Mouse (Mus musculus) liver, embryonic 12.5 days (tissue): Measurements from ENCODE around the gene Cib4. TPM values are rescaled to one million over a fixed set of nuclear protein-coding genes. Genes with fewer than 3 reads are reported as not detected.

Experiments
- ATAC-seq: fragments of 200-750 bp; cut with Nextera tagmentation; 2 replicates; pipeline ENCODE4 v1.8.0; 2017; ENCODE audit warnings: moderate number of reproducible peaks, mild to moderate bottlenecking, moderate library complexity
- H3K27ac ChIP-seq: fragments of 300-500 bp; sonication (generic); 2 replicates; pipeline ENCODE4 v1.5.1; 2016; ENCODE audit warnings: mild to moderate bottlenecking
- H3K27me3 ChIP-seq: fragments of 300-500 bp; sonication (generic); replicated peaks from 2 replicates; pipeline ENCODE4 v1.6.1; 2016; ENCODE audit warnings: mild to moderate bottlenecking, moderate library complexity
- H3K36me3 ChIP-seq: fragments of 300-500 bp; sonication (generic); 2 replicates; pipeline ENCODE4 v1.6.1; 2016; ENCODE audit warnings: mild to moderate bottlenecking, moderate library complexity
- H3K4me1 ChIP-seq: fragments of 300-500 bp; sonication (generic); 2 replicates; pipeline ENCODE4 v1.6.1; 2016
- H3K4me2 ChIP-seq: fragments of 300-500 bp; sonication (generic); 2 replicates; pipeline ENCODE4 v1.6.1; 2016; ENCODE audit warnings: mild to moderate bottlenecking, moderate library complexity
- H3K4me3 ChIP-seq: fragments of 300-500 bp; sonication (generic); 2 replicates; pipeline ENCODE4 v1.5.1; 2016; ENCODE audit warnings: mild to moderate bottlenecking, moderate library complexity
- H3K9ac ChIP-seq: fragments of 300-500 bp; sonication (generic); 2 replicates; pipeline ENCODE4 v1.6.1; 2016; ENCODE audit warnings: mild to moderate bottlenecking, moderate library complexity
- H3K9me3 ChIP-seq: fragments of 300-500 bp; sonication (generic); replicated peaks from 2 replicates; pipeline ENCODE4 v1.6.1; 2016; ENCODE audit warnings: mild to moderate bottlenecking, moderate library complexity
- WGBS: fragments of 180-500 bp; shearing (Covaris S2); methylation state at CpG from one replicate; pipeline ENCODE4 v1.1.7; 2016; ENCODE audit not compliant: insufficient replicate concordance; 5-methylcytosine and 5-hydroxymethylcytosine counted together
- polyA plus RNA-seq: library from polyadenylated mRNA; unstranded; fragments of >200 nt; fragmentation: Nextera tagmentation; extraction: Ambion mirVana; gene quantifications from 2 replicates; pipeline ENCODE4 v1.2.1, GENCODE M21; 2016

The Cib4 gene
- polyA plus RNA-seq, 1 experiment from 2014 or later, result not detected

DNA sequence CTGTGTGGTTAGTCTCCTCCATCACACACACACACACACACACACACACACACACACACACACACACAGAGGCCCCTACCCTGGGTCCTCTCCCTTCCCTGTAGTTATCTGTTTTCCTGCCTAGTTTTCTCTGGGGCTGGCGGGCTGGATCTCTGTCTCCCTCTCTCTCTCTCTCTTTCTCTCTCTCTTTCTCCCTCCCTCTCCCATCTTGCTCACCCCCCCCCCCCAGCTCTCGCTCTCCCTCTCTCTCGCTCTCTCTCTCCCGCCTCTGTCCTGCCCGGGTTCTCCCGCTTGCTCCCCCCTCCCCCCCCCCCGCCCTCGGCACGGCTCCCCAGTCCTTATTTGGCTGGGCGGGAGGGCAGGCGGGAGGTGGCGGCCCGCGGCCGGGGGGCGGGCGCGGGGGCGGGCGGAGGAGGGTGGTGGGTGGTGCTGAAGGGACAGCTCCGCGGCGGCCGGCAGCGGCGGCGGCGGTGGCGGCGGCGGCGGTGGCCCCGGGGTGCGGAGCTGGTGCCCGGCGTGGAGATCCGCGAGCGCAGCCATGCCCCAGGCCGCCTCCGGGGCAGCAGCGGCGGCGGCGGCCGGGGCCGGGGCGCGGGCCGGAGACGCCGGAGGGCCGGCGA lies 42.2 kb upstream of the Cib4 start, which contains the start of gene Kcnk3:
Gene Kcnk3 (plus strand): TSS at position 490 of the 620 bp plus-strand sequence.
- Histone ChIP-seq H3K27me3 (peaks cover 94% of the 10 kb centered on the region), H3K27ac (no peak within 1 kb of the TSS), H3K4me3 (peak within 1 kb of the TSS; percentile 38), H3K36me3 (no peaks in the 10 kb centered on the region), H3K9ac (no peak within 1 kb of the TSS), H3K4me2 (peak within 1 kb of the TSS; percentile 69), H3K9me3 (no peaks in the 10 kb centered on the region), H3K4me1 (peaks cover 12% of the 10 kb centered on the region; the same call in 1 of the 2 replicates)
- ATAC-seq, result no peak; the same call in 1 of the 2 replicates
- under 1% methylated on average over 22 of the region's 54 CpGs for WGBS

DNA sequence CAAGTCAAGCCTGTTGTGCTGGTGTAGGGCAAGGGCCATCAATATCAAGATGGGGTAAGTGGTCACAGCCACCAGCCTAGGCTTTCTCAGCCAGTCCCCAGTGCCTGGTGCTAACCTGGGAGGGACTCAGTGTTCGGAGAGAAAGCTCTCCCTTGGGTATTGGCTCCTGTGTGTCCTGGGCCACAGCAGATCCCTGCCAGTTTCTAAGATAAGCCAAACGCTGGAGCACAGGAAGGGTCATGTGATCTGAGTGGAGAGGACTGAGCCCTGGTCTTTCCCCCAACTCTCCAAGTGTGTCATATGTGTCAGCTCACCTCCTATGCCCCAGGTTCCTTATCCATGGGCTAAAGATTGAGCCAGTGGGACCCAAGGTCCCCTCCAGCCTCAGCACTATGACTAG lies 41.5 kb upstream of the Cib4 start:
- H3K4me2 ChIP-seq, result no peak overlapping the region

DNA sequence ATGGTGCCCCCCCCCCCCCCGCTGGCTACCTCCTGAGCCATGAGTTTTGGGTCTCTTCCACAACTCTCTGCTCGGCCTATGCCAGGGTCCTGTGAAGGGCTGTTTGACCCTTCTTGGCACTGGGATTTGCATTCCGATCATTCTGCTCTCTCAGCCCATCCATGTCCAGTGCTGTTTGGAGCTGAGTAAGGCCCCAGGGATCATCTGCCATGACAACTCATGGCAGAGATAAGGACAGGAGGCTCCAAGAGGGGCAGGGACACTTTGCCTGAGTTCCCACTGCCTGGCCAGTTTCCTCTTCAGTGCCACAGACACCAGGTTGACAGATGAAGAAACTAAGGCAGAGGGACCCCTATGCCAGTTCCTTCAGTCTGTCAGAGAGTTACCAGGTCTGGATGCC lies 41.0 kb upstream of the Cib4 start:
- Histone ChIP-seq H3K4me3 (no peak overlapping the region), H3K4me2 (no peak overlapping the region), H3K9me3 (no peaks in the 10 kb centered on the region), H3K4me1 (peaks cover 14% of the 10 kb centered on the region; the same call in 1 of the 2 replicates), H3K27me3 (peaks cover 84% of the 10 kb centered on the region), H3K36me3 (no peaks in the 10 kb centered on the region), H3K27ac (no peak overlapping the region), H3K9ac (no peak overlapping the region)
- WGBS, result 60% methylated on average over 3 of the region's 3 CpGs
- no peak for ATAC-seq

More for the DNA sequence above, 41.5 kb upstream of the Cib4 start:
- 20% methylated on average over 2 of the region's 2 CpGs for WGBS
- no peak for ATAC-seq
- Histone ChIP-seq H3K9ac (no peak overlapping the region), H3K4me3 (no peak overlapping the region), H3K4me1 (peaks cover 14% of the 10 kb centered on the region; the same call in 1 of the 2 replicates), H3K27me3 (peaks cover 89% of the 10 kb centered on the region), H3K36me3 (no peaks in the 10 kb centered on the region), H3K27ac (no peak overlapping the region), H3K9me3 (no peaks in the 10 kb centered on the region)

DNA sequence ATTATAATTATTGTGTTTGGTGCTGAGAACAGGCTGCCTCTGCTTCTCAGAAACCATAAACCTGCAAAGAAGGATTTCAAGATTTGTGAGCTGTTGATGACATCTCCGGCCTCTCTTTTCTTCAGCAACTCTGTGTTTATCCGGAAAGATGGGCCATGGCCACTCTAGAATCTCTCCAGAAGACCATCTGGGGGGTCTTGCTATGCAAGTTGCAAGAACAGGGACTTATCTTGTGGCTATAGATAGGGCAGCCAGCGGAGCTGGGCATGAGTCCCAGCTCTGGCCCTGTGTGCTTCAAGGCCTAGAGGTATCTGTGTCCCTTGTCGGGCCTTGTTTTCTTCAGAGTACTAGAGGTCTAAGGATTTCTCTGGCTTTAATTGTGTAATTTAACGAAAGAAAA lies 36.4 kb upstream of the Cib4 start:
- no peak for ATAC-seq
- Histone ChIP-seq H3K4me2 (no peak overlapping the region), H3K9ac (no peak overlapping the region), H3K4me3 (no peak overlapping the region), H3K36me3 (no peaks in the 10 kb centered on the region), H3K9me3 (no peaks in the 10 kb centered on the region), H3K27me3 (peaks cover 58% of the 10 kb centered on the region), H3K4me1 (peaks cover 5% of the 10 kb centered on the region; the same call in 1 of the 2 replicates), H3K27ac (no peak overlapping the region)
- WGBS, result 66% methylated on average over 5 of the region's 5 CpGs

DNA sequence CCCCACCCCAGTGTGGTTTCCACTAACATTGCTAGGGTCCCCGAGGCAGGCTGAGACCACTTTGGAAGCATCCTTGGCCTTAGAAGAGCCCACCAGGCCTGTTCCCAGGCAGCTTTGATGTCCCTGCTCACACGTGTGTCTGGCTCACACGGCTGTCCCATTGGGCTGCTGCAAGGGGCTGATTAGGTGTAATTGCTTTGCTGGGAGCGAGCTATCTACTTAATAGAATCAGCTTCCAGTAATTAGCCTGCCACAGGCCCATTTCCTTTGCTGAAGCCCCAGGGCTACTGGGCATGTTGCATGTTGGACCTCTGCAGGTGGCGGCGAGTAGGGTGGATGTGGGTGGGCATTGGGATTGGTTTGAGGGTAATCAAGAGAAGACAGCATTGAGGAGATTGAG lies 35.1 kb upstream of the Cib4 start:
- Histone ChIP-seq H3K4me2 (no peak overlapping the region), H3K36me3 (no peaks in the 10 kb centered on the region), H3K4me3 (no peak overlapping the region), H3K4me1 (peaks cover 17% of the 10 kb centered on the region), H3K9me3 (no peaks in the 10 kb centered on the region), H3K27me3 (peaks cover 45% of the 10 kb centered on the region), H3K9ac (no peak overlapping the region), H3K27ac (no peak overlapping the region)
- ATAC-seq, result no peak
- 50% methylated on average over 6 of the region's 6 CpGs for WGBS

DNA sequence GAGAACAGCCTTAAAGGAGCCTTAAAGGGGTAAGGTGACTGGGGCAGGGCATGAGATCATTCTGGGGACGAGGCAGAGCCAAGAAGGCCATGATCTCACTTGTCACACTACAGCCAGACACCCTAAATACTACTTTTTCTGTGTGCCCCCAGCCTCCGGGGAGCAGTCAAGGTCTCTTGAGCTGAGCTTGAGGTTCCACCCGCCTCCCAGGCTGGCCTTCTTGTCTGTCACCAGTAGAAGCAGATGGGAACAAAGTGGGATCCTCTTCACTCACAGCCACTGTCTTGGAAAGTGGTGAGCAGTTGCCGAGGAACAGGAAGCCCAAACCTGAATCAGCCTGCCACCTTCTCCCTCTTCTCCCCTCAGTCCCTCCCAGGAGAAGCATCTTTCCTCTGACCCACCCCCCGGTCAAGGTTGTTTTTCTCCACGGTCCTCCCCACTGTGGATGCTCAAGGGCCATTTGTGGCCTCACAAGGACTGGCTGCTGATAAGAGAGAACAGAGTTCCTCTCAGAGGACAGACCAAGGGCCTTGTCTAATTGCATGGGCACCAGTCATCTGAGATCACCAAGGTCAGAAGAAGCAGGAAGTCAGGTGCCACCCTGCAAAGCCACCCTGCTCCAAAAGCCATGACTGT lies 32.9 kb upstream of the Cib4 start:
- Histone ChIP-seq H3K27me3 (peaks cover 32% of the 10 kb centered on the region), H3K9me3 (no peaks in the 10 kb centered on the region), H3K27ac (no peak overlapping the region), H3K4me2 (no peak overlapping the region), H3K4me3 (no peak overlapping the region), H3K9ac (no peak overlapping the region), H3K4me1 (peaks cover 17% of the 10 kb centered on the region), H3K36me3 (no peaks in the 10 kb centered on the region)
- 54% methylated on average over 6 of the region's 6 CpGs for WGBS
- no peak for ATAC-seq

DNA sequence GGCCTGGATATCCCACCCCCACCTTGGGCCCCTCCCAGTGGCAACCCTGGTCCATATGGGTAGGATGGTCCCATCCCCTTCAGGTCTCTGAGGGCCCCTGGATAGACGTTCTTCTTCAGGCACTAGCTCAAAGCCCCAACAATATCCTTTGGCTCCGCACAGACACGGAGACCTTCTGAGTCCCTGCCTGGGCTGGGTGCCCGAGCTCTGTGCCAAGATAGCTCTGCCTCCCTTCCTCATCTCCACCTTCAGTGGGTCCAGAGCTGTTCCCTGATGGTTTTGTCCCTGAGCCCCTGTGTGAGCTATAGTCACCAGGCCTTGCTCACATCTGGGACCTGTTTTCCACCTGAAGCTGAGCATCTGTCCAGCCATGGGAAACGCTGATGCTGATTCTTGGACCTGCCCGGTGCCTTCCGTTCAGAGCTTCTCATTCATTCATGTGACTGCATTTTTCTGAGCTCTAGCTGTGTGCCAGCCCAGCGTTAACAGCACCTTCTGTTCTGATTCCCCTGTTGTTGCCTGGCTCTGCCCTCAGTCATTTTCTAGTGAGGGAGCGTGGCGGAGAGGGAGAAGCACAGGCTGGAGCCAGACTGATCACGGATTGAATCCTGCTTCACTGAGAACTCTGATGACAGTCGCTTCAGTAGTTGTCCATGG lies 32.1 kb upstream of the Cib4 start:
- Histone ChIP-seq H3K36me3 (no peaks in the 10 kb centered on the region), H3K4me2 (no peak overlapping the region), H3K4me3 (no peak overlapping the region), H3K27ac (no peak overlapping the region), H3K9me3 (no peaks in the 10 kb centered on the region), H3K27me3 (peaks cover 27% of the 10 kb centered on the region), H3K9ac (no peak overlapping the region), H3K4me1 (peaks cover 14% of the 10 kb centered on the region)
- 67% methylated on average over 12 of the region's 12 CpGs for WGBS
- no peak for ATAC-seq

DNA sequence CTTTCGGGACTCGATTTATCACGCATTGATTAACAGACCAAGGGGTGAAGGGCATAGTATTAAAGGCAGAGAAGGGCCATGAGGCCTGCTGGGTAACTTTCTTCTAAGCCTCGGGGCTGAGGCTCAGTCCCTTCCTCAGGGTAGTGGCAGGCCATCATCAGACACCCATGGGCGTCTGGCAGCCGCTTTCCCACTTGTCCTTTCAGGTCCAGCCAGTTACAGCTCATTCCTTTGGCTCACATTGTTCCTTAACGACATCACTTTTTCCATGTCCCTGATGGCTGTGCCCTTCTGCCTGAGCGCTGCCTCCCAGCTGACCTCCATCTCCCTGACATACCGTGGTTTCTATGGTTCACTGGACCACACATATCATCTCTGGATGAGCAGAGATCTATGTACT lies 31.6 kb upstream of the Cib4 start:
- Histone ChIP-seq H3K27ac (no peak overlapping the region), H3K36me3 (no peaks in the 10 kb centered on the region), H3K4me1 (peaks cover 12% of the 10 kb centered on the region), H3K4me3 (no peak overlapping the region), H3K27me3 (peaks cover 27% of the 10 kb centered on the region), H3K9ac (no peak overlapping the region), H3K9me3 (no peaks in the 10 kb centered on the region), H3K4me2 (no peak overlapping the region)
- 57% methylated on average over 9 of the region's 9 CpGs for WGBS
- ATAC-seq, result no peak

DNA sequence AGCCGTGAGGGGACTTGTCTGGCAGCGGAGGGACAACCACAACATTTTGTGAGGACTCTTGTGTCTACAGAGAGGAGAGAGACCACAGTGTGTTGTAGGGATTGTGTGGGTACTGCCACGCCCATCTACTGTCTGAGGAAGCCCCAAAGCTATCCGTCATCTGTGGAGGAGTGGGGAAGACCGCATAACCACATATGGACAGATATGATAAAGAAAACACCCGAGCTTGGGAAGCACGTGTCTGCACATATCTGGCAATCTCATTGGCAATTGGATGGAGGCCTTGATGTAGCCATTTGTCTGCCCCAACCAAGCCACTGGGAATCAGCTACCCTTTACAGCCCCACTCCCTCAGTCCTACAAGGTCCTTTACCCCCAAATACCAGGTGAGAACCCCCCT lies 30.6 kb upstream of the Cib4 start:
- peaks cover 12% of the 10 kb centered on the region for H3K4me1 ChIP-seq
- H3K9me3 ChIP-seq, result no peaks in the 10 kb centered on the region
- no peak overlapping the region for H3K4me2 ChIP-seq
- H3K4me3 ChIP-seq, result no peak overlapping the region
- no peak overlapping the region for H3K9ac ChIP-seq
- no peaks in the 10 kb centered on the region for H3K36me3 ChIP-seq
- H3K27ac ChIP-seq, result no peak overlapping the region
- WGBS, result 20% methylated on average over 7 of the region's 7 CpGs
- ATAC-seq, result peak; percentile 73; the same call in 1 of the 2 replicates
- peaks cover 27% of the 10 kb centered on the region for H3K27me3 ChIP-seq

DNA sequence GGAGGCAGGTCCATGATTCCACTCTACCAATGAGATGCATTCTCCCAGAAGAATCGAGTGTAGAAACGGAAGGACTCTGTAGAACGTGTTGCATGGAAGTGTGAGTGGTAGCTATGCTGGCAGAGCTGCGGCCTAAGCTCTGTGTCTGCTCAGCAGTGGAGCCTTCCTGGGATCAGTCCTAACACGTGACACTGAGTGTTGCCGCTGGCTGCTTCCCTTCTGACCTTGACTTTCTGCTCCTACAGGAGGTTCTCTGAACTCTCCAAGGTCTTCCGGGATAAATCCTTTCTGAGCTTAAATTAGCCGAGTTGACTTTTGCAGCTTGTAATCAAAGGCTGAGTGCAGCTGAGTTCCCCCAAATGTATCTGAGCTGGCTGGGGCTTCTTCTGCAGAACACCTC lies 28.7 kb upstream of the Cib4 start:
- H3K27ac ChIP-seq, result no peak overlapping the region
- H3K4me1 ChIP-seq, result peaks cover 12% of the 10 kb centered on the region
- no peak overlapping the region for H3K4me3 ChIP-seq
- no peaks in the 10 kb centered on the region for H3K36me3 ChIP-seq
- peaks cover 27% of the 10 kb centered on the region for H3K27me3 ChIP-seq
- H3K9me3 ChIP-seq, result no peaks in the 10 kb centered on the region
- no peak for ATAC-seq
- no peak overlapping the region for H3K9ac ChIP-seq
- 71% methylated on average over 8 of the region's 8 CpGs for WGBS
- H3K4me2 ChIP-seq, result no peak overlapping the region

DNA sequence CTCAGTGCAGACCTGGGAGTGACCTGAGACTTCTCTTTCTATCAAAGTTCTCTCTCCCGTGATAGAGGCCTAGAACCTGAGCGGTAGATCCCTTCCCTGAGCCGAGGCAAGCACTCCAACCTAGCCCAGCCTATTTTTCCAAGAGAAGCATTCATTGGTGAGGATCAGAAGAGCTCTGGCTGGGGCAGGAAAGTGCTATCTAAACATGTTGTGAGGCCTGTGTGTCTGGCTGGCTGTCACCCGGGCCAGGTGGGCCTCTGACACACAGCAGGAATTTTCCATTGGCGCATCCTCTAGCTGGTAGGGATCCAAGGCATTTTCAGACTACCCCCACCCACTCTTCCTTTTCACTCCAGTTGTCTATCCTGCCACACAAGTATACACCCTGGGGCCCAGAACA lies 26.2 kb upstream of the Cib4 start:
- H3K4me2 ChIP-seq, result no peak overlapping the region
- H3K4me1 ChIP-seq, result peaks cover 11% of the 10 kb centered on the region
- H3K27me3 ChIP-seq, result peaks cover 7% of the 10 kb centered on the region; the same call in 1 of the 2 replicates
- H3K36me3 ChIP-seq, result no peaks in the 10 kb centered on the region
- no peaks in the 10 kb centered on the region for H3K9me3 ChIP-seq
- no peak overlapping the region for H3K4me3 ChIP-seq
- H3K27ac ChIP-seq, result no peak overlapping the region
- 55% methylated on average over 5 of the region's 5 CpGs for WGBS
- no peak overlapping the region for H3K9ac ChIP-seq
- ATAC-seq, result no peak

DNA sequence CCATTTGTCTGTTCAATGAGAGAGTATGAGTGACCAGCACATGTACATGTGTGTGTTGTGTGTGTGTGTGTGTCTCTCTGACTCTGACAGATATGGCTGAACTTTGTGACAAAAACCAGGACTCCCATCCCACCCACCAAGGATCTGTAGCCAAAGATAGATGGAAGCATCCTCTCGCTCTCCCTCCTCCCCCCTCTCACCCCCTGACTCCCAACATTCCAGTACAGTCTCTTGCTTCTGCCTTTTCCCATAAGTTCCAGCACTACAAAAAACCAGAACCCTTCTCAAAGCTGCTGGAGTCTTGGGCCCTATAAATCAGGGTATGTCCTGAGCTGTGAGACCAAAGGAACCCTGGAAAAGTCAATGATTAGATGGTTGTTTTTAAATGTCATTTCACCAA lies 22.8 kb upstream of the Cib4 start:
- Histone ChIP-seq H3K4me2 (no peak overlapping the region), H3K36me3 (no peaks in the 10 kb centered on the region), H3K4me3 (no peak overlapping the region), H3K27ac (no peak overlapping the region), H3K9me3 (no peaks in the 10 kb centered on the region), H3K4me1 (no peaks in the 10 kb centered on the region), H3K27me3 (peaks cover 3% of the 10 kb centered on the region; the same call in 1 of the 2 replicates), H3K9ac (no peak overlapping the region)
- 72% methylated on average over 1 of the region's 1 CpGs for WGBS
- no peak for ATAC-seq
